ENCODE assay signal across 35 mouse cellular contexts in the genomic region with DNA sequence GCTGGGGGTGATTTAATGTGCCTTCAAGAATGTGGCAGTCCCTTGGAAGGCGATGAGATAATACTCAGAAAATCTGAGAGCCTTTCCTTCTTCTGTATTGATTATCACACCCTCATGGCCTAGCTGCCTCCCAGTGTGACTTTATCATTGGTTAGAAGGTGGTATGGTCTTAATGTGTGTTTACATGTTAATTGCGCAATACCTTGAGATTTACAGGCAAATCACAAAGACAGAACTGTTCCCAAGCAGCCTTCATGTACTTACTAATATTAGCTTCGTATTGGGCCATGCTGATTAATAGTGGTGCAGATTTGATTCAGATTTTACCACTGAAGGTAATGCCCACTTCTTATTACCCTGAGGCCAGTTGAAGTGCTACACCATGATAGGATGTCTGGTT.
"Had no signal": no experiment of that assay in that cellular context is flagged by ENCODE, and none has a peak within 500 bp of the region (broad histone marks: within the 10 kb centered on the region; RNA-seq: fewer than 3 reads in every experiment).

No protein-coding gene starts in this region.

- H3K9ac ChIP-seq: heart, embryonic 12.5 days; heart, embryonic 13.5 days; heart, embryonic 15.5 days; hindbrain, embryonic 12.5 days; hindbrain, embryonic 13.5 days; hindbrain, embryonic 14.5 days; hindbrain, embryonic 15.5 days; intestine, embryonic 15.5 days; kidney, embryonic 15.5 days had no signal

- H3K4me3 ChIP-seq: heart, embryonic 10.5 days; heart, embryonic 12.5 days; heart, embryonic 13.5 days; heart, embryonic 15.5 days; hindbrain, embryonic 10.5 days; hindbrain, embryonic 12.5 days; hindbrain, embryonic 13.5 days; hindbrain, embryonic 15.5 days; intestine, embryonic 15.5 days; kidney, embryonic 15.5 days; layer of hippocampus, adult 2 months had no signal

- H3K27me3 ChIP-seq: heart, embryonic 12.5 days; heart, embryonic 13.5 days; heart, embryonic 15.5 days; hindbrain, embryonic 12.5 days; hindbrain, embryonic 13.5 days; hindbrain, embryonic 15.5 days; intestine, embryonic 15.5 days; kidney, embryonic 15.5 days had no signal

- ATAC-seq: hindbrain, embryonic 16.5 days; hindbrain, postnatal 0 days; inflammation-experienced regulatory T-cells, adult 6 months; intestine, embryonic 15.5 days; intestine, embryonic 16.5 days; intestine, postnatal 0 days had no signal

- H3K4me1 ChIP-seq: heart, embryonic 10.5 days; heart, embryonic 12.5 days; heart, embryonic 13.5 days; heart, embryonic 15.5 days; hindbrain, embryonic 10.5 days; hindbrain, embryonic 12.5 days; hindbrain, embryonic 13.5 days; hindbrain, embryonic 15.5 days; intestine, embryonic 15.5 days; kidney, embryonic 15.5 days had no signal

- H3K4me2 ChIP-seq: heart, embryonic 11.5 days; heart, embryonic 12.5 days; heart, embryonic 13.5 days; heart, embryonic 15.5 days; hindbrain, embryonic 12.5 days; hindbrain, embryonic 13.5 days; hindbrain, embryonic 14.5 days; hindbrain, embryonic 15.5 days; intestine, embryonic 15.5 days; kidney, embryonic 15.5 days had no signal

- H3K9me3 ChIP-seq: heart, embryonic 10.5 days; heart, embryonic 12.5 days; heart, embryonic 13.5 days; heart, embryonic 15.5 days; hindbrain, embryonic 10.5 days; hindbrain, embryonic 12.5 days; hindbrain, embryonic 13.5 days; hindbrain, embryonic 15.5 days; intestine, embryonic 15.5 days; kidney, embryonic 15.5 days had no signal

- H3K36me3 ChIP-seq: heart, embryonic 10.5 days; heart, embryonic 12.5 days; heart, embryonic 13.5 days; heart, embryonic 15.5 days; hindbrain, embryonic 10.5 days; hindbrain, embryonic 12.5 days; hindbrain, embryonic 13.5 days; hindbrain, embryonic 15.5 days; intestine, embryonic 15.5 days; kidney, embryonic 15.5 days had no signal

- DNase-seq: heart, postnatal 10 days; heart, postnatal 14 days; heart, postnatal 36 days; heart, postnatal 4 days; kidney, adult 11 months; kidney, adult 18-20 months; kidney, adult 2 months; kidney, adult 8-10 months; kidney, adult 9 months; kidney, postnatal 10 days; kidney, postnatal 14 days; kidney, postnatal 25 days; kidney, postnatal 36 days; kidney, postnatal 4 days; layer of hippocampus, adult 9-11 months; layer of hippocampus, postnatal 36 days had no signal

- H3K27ac ChIP-seq: heart, embryonic 10.5 days; heart, embryonic 13.5 days; heart, embryonic 15.5 days; hindbrain, embryonic 10.5 days; hindbrain, embryonic 12.5 days; hindbrain, embryonic 13.5 days; hindbrain, embryonic 14.5 days; hindbrain, embryonic 15.5 days; hindbrain, postnatal 0 days; intestine, embryonic 15.5 days; kidney, embryonic 15.5 days; kidney, postnatal 0 days; layer of hippocampus, adult 2 months had no signal
